Mouse (Mus musculus) brain, embryonic 14.5 days (tissue): ENCODE data around the gene Tob2.

Experiments
- CTCF ChIP-seq: fragments of 200-500 bp; IDR thresholded peaks from 2 replicates; pipeline ENCODE4 v1.5.1; 2012; ENCODE audit warnings: inconsistent platforms, mild to moderate bottlenecking, moderate library complexity, borderline replicate concordance; ENCODE audit not compliant: insufficient read depth, insufficient read length; ENCODE audit errors: extremely low read depth
- POLR2A ChIP-seq: fragments of 200-500 bp; IDR thresholded peaks from 2 replicates; pipeline ENCODE4 v1.6.1; 2012; ENCODE audit warnings: mild to moderate bottlenecking, inconsistent platforms, borderline replicate concordance; ENCODE audit not compliant: poor library complexity, insufficient read depth, insufficient read length, severe bottlenecking; ENCODE audit errors: extremely low read depth

- TF ChIP-seq CTCF (no peak), POLR2A (no peak)
These were observed 55.1 kb downstream of the Tob2 start for GRCm38 (mm10) chr15:81803425-81803951.
